Mouse (Mus musculus) ES-Bruce4 (cell line): ENCODE results near the gene Slamf9. TPM values are rescaled to one million over a fixed set of nuclear protein-coding genes. Genes with fewer than 3 reads are reported as not detected.

Source experiments
- H3K27ac ChIP-seq: 2 replicates; pipeline ENCODE4 v1.5.1; 2012; ENCODE audit warnings: low read length, inconsistent platforms; ENCODE audit not compliant: insufficient read depth
- H3K27me3 ChIP-seq: 2 replicates; pipeline ENCODE4 v1.6.1; 2012; ENCODE audit warnings: mild to moderate bottlenecking, low read length, inconsistent platforms; ENCODE audit not compliant: control insufficient read depth, poor library complexity, insufficient read depth, severe bottlenecking
- H3K36me3 ChIP-seq: 2 replicates; pipeline ENCODE4 v1.6.1; 2012; ENCODE audit warnings: inconsistent platforms, mild to moderate bottlenecking, low read length, moderate library complexity; ENCODE audit not compliant: control insufficient read depth, poor library complexity, insufficient read depth, severe bottlenecking
- H3K4me1 ChIP-seq: one replicate; pipeline ENCODE4 v1.8.1; 2011; ENCODE audit warnings: low read length; ENCODE audit not compliant: control insufficient read depth, insufficient read depth
- H3K4me3 ChIP-seq: 2 replicates; pipeline ENCODE4 v1.5.1; 2011; ENCODE audit warnings: low read depth, mild to moderate bottlenecking, low read length
- H3K9ac ChIP-seq: 2 replicates; pipeline ENCODE4 v1.6.1; 2012; ENCODE audit warnings: low read depth, mild to moderate bottlenecking, inconsistent platforms; ENCODE audit not compliant: poor library complexity, severe bottlenecking
- H3K9me3 ChIP-seq: replicated peaks from 2 replicates; pipeline ENCODE4 v1.6.1; 2012; ENCODE audit warnings: mild to moderate bottlenecking, low read length, inconsistent platforms; ENCODE audit not compliant: control insufficient read depth, poor library complexity, insufficient read depth, severe bottlenecking
- CTCF ChIP-seq: IDR thresholded peaks from one replicate; pipeline ENCODE4 v1.8.1; 2011; ENCODE audit warnings: low read depth, low read length
- EP300 ChIP-seq: IDR thresholded peaks from 2 replicates; pipeline ENCODE4 v1.6.1; 2011; ENCODE audit warnings: low read depth, low read length; ENCODE audit not compliant: insufficient read depth
- POLR2A ChIP-seq: IDR thresholded peaks from one replicate; pipeline ENCODE4 v1.8.1; 2011; ENCODE audit warnings: low read length; ENCODE audit not compliant: insufficient read depth
- polyA plus RNA-seq: library from polyadenylated mRNA; stranded (reverse); fragments of >200 nt; gene quantifications from 2 replicates; pipeline ENCODE4 v1.2.4, GENCODE M21; 2011; ENCODE audit warnings: low read depth; ENCODE audit not compliant: missing spikeins, insufficient read depth, insufficient read length

Gene Slamf9
- polyA plus RNA-seq, 1 experiment, result 0.46 TPM

GRCm38 (mm10) chr1:172480376-172480775 is 5.2 kb downstream of the Slamf9 start:
- no peak overlapping the region for H3K4me3 ChIP-seq
- peak overlapping the region; percentile 53; the same call in 1 of the 2 replicates for H3K27ac ChIP-seq
- no peak overlapping the region for H3K9ac ChIP-seq
- H3K36me3 ChIP-seq, result no peaks in the 10 kb centered on the region; the same call in 1 of the 2 replicates
- H3K27me3 ChIP-seq, result no peaks in the 10 kb centered on the region
- H3K4me1 ChIP-seq, result peaks cover 2% of the 10 kb centered on the region
- no peaks in the 10 kb centered on the region for H3K9me3 ChIP-seq
- no peak for TF ChIP-seq CTCF
- no peak for TF ChIP-seq EP300
- TF ChIP-seq POLR2A, result no peak

- no peaks in the 10 kb centered on the region for H3K9me3 ChIP-seq
- H3K4me1 ChIP-seq, result peaks cover 2% of the 10 kb centered on the region
- peak overlapping the region; percentile 53 for H3K4me3 ChIP-seq
- no peaks in the 10 kb centered on the region for H3K27me3 ChIP-seq
- H3K9ac ChIP-seq, result peak overlapping the region; percentile 66
- H3K36me3 ChIP-seq, result no peaks in the 10 kb centered on the region; the same call in 1 of the 2 replicates
- TF ChIP-seq CTCF (no peak), EP300 (no peak), POLR2A (no peak)
- peak overlapping the region; percentile 53 for H3K27ac ChIP-seq
These were observed 6.0 kb downstream of the Slamf9 start for GRCm38 (mm10) chr1:172481111-172481510.

GRCm38 (mm10) chr1:172481540-172482280 is 6.6 kb downstream of the Slamf9 start, which contains the start of gene Igsf9:
Gene Igsf9, plus strand, starts transcription at chr1:172481788.
- Histone ChIP-seq H3K27ac (peak within 1 kb of the TSS; percentile 78), H3K9me3 (no peaks in the 10 kb centered on the region), H3K4me1 (peaks cover 2% of the 10 kb centered on the region), H3K4me3 (peak within 1 kb of the TSS; percentile 74), H3K9ac (peak within 1 kb of the TSS; percentile 66), H3K27me3 (no peaks in the 10 kb centered on the region), H3K36me3 (no peaks in the 10 kb centered on the region; the same call in 1 of the 2 replicates)
- TF ChIP-seq CTCF (peak; percentile 40), EP300 (peak; percentile 70), POLR2A (no peak)

GRCm38 (mm10) chr1:172482518-172483360 is 7.6 kb downstream of the Slamf9 start:
- TF ChIP-seq EP300 (no peak), CTCF (no peak), POLR2A (no peak)
- Histone ChIP-seq H3K4me1 (peaks cover 2% of the 10 kb centered on the region), H3K9me3 (no peaks in the 10 kb centered on the region), H3K4me3 (peak overlapping the region; percentile 49), H3K27me3 (no peaks in the 10 kb centered on the region), H3K9ac (peak overlapping the region; percentile 52), H3K27ac (no peak overlapping the region), H3K36me3 (no peaks in the 10 kb centered on the region; the same call in 1 of the 2 replicates)

GRCm38 (mm10) chr1:172483361-172483660 is 8.2 kb downstream of the Slamf9 start:
- no peak overlapping the region for H3K27ac ChIP-seq
- H3K27me3 ChIP-seq, result no peaks in the 10 kb centered on the region
- peak overlapping the region; percentile 49 for H3K4me3 ChIP-seq
- H3K36me3 ChIP-seq, result no peaks in the 10 kb centered on the region; the same call in 1 of the 2 replicates
- H3K9ac ChIP-seq, result peak overlapping the region; percentile 52; the same call in 1 of the 2 replicates
- no peaks in the 10 kb centered on the region for H3K9me3 ChIP-seq
- peaks cover 2% of the 10 kb centered on the region for H3K4me1 ChIP-seq
- TF ChIP-seq POLR2A, result no peak
- TF ChIP-seq CTCF, result peak; percentile 17
